Mouse (Mus musculus) retina, embryonic 14.5 days (tissue): ENCODE results near the gene Rasgrf2.
A peak's percentile ranks its signal among the peaks of the same experiment; 100 is the strongest.

Source experiments
- DNase-seq: peaks from one replicate; pipeline ENCODE4 v3.0.0-alpha.2; 2015; ENCODE audit warnings: low spot score

Gene Rasgrf2

DNA sequence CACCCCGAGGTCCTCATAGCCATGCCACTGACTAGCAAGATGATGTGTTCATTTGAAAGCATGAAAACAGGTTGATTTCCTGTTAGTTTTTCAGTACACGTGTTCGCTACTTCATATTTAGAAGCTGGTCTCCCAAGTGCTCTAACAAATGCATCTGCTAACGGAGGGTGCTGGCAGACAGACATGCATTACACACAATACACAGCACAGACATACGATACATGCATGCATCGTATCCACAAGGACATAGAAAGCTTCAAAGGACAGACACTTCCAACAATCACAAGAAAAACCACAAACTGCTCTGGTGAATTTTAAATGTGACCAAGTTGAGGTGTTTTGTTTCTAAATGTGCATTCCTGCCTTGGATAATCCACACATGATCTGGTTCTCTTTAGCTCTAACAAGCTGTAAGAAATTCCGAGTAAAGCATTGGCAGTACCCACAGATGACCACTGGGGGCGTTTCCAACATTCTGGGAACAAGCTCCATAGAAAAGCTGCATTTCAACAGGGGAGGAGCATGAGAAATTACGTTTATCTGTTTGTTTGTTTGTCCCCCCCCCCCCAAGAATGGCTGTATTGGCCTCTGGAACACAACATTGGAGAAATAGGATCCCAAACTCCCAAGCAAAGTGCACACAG lies 249.5 kb downstream of the Rasgrf2 start:
- peak; percentile 82 for DNase-seq

GRCm38 (mm10) chr13:91880256-91880655 lies 251.2 kb downstream of the Rasgrf2 start:
- no peak for DNase-seq

DNA sequence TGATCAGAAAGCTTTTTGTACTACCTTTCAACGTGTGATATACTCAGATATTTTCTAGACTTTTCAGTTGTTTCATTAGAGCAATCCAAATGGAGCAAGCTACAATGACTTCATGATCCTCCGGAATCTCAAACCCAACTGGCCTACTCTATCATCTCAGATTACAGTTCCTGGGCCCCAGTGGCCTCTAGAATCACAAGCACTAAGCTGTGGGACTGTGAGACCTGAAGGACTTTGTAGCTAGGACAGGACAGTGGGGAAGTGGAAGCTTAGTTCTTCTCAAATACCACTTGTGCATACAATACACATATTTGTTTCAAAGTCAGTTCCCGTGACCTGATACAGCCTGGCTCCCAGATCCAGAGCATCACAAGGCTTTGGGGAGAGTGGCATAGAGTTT lies 253.5 kb downstream of the Rasgrf2 start:
- no peak for DNase-seq

GRCm38 (mm10) chr13:91877350-91877749 lies 254.1 kb downstream of the Rasgrf2 start:
- no peak for DNase-seq

- DNase-seq, result no peak
Measured at GRCm38 (mm10) chr13:91876741-91877349, 254.6 kb downstream of the Rasgrf2 start, which contains the start of gene Ckmt2. Ckmt2 (minus strand) TSS chr13:91876885.

DNA sequence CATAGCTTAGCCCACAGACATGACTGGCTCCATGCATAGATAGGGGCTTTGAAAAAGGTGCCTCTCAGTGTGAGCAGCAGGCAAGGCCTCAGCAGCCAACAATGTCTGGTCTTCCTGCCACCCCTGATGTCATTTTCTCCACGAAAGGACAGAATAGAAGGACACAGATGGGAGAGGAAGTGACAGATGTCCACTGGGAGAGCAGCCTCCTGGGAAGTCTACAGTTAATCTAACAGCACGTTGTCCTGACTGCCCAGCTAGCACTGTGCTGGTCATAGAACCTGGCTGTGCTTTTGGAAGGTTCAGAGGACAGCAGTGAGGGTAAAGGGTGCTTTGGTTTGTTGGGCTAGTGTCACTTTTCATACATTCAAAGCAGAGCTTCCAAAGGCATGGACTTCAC lies 255.9 kb downstream of the Rasgrf2 start:
- DNase-seq, result no peak

- DNase-seq, result no peak
Measured at GRCm38 (mm10) chr13:91874565-91874964, 256.9 kb downstream of the Rasgrf2 start.

GRCm38 (mm10) chr13:91873734-91874329 lies 257.6 kb downstream of the Rasgrf2 start:
- DNase-seq, result no peak

DNA sequence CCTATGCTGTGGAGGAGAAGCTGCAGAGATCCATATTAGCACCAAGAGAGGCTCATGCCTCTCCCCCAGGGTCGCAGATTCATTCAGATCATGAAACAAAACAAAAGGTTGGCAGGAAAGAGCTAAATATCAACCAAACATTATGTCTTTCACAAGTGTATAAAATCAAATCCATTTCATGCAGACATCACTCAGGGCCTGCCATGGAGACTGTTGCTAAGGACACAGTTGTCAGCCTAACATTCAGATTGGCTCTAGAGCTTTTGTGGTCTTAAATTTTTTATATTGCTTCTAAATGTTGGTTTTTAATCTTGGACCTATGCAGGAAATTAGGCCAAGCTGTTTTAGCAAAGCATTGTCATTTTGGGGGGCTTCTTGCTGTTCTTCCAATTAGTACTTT lies 262.9 kb downstream of the Rasgrf2 start:
- DNase-seq, result no peak

DNA sequence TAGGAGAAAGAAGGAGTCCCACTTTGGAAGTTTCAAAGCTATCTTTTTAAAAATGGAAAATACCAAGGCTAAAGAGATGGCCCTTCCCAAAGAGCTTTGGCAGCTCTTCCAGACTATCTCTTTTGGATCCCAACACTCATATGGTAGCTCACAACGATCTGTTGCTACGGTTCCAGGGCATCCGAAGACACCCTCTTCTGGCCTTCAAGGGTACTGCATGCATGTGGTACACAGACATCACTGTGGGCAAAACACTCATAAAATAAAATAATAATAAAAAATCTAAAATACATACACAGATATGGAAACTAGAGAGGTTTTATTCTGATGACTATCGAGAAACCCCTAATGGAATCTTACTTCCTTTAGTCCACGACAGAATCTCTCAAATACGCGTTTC lies 272.6 kb downstream of the Rasgrf2 start:
- peak; percentile 20 for DNase-seq

GRCm38 (mm10) chr13:91857427-91857826 lies 274.0 kb downstream of the Rasgrf2 start:
- DNase-seq, result no peak

DNA sequence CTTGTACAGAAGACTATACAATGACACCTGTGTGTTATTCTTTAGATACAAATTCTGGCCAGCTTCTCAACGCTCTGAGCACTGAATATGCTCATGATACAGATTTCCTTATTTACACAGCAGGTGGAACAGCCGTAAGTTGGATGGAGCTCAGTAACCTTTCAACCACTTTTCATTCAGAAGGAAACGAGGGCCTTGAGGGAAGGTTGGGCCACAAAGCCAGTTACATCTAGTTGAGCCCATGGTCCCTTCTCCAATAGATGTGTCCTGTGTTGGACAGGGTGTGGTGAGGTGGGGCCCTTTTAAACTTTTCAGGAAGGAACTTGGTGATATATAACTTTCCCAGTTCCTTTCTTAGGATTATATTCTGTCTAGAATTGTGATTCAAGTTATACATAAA lies 277.0 kb downstream of the Rasgrf2 start:
- no peak for DNase-seq
